Mouse (Mus musculus): ENCODE data around the gene Mtfmt.

DNA sequence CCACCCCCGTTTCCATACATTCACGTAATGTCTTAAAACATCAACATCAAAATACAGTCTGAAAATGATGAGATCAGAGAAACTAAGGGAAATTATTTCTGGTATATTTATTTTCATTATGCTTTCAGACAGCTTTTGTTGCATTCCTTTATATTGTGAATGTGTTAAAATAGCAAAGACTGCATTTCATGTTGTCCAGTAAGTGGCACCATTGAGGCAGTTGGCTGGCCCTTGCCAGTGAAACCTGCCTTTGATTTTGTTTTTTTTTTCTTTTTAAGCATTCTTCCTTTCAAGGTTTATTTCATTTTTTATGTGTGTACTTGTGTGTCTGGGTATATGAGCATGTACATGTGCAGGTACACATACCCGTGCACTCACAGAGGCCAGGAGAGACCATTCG, 9.1 kb downstream of the Mtfmt start:
- TF ChIP-seq CTCF (IDR thresholded peaks at IDR 0.05) (no peak), POLR2A (IDR thresholded peaks at IDR 0.05; ENCODE audit: insufficient read depth, low read depth, low read length) (no peak)

Measured in heart, adult 2 months (tissue).